Mouse (Mus musculus) adrenal gland (tissue): ENCODE data around the gene Trim12c.
"Not testable (repeated sequence)": the region's sequence is repeated elsewhere in the genome, so short reads cannot be mapped to it uniquely, and the experiment has no call there.

Source experiments
- intact Hi-C: fragments of 180-260 bp; cut with DNase I; formaldehyde crosslinking; loops from one replicate; pipeline ENCODE4 v1.15.1; 2025
- long read RNA-seq, 2 experiments: library from polyadenylated mRNA; unstranded; transcript quantifications; one replicate each; pipeline ENCODE4 v2.0.0; 2020; ENCODE audit warnings: borderline replicate concordance in 1 of 2; ENCODE audit not compliant: insufficient replicate concordance in 1 of 2

Trim12c gene
- long read RNA-seq, experiment 1, partial matches to known transcripts: 1 of 4 reads
- long read RNA-seq, experiment 1, other reads (novel, unspliced or antisense): 3 of 4 reads
- long read RNA-seq, experiment 2, partial matches to known transcripts: 3 of 3 reads
- long read RNA-seq, experiment 2, other reads (novel, unspliced or antisense): 0 of 3 reads

GRCm38 (mm10) chr7:104352717-104353599 lies at the start of gene Trim12c:
TSS of gene Trim12c (minus strand) at chr7:104353362.
- intact Hi-C loops: loop anchor here (5.0 kb wide), 1 partner anchor 36 kb away; the partner anchor contains the start of gene Trim12a

GRCm38 (mm10) chr7:104401140-104401539 lies 48.0 kb upstream of the Trim12c start:
- intact Hi-C loops: no loop called here

- intact Hi-C loops: no loop called here
Observed at GRCm38 (mm10) chr7:104400698-104401097, 47.5 kb upstream of the Trim12c start, which contains the start of gene Trim30c. TSS of gene Trim30c (minus strand) at chr7:104400837.

GRCm38 (mm10) chr7:104398492-104398891 lies 45.3 kb upstream of the Trim12c start:
- intact Hi-C loops: no loop called here

- intact Hi-C loops: no loop called here
Observed at GRCm38 (mm10) chr7:104369736-104370414, 16.7 kb upstream of the Trim12c start, which contains the start of gene Trim30b. TSS of gene Trim30b (minus strand) at chr7:104369884.

- intact Hi-C loops: no loop called here
Observed at GRCm38 (mm10) chr7:104366339-104366738, 13.2 kb upstream of the Trim12c start.

GRCm38 (mm10) chr7:104353600-104353967 lies 422 bp upstream of the Trim12c start:
- intact Hi-C loops: loop anchor here (5.0 kb wide), 1 partner anchor 36 kb away; the partner anchor contains the start of gene Trim12a

- intact Hi-C loops: not testable (repeated sequence)
Observed at GRCm38 (mm10) chr7:104348043-104348442, 5.1 kb downstream of the Trim12c start.

GRCm38 (mm10) chr7:104340744-104341143 lies 12.4 kb downstream of the Trim12c start:
- intact Hi-C loops: not testable (repeated sequence)

GRCm38 (mm10) chr7:104335547-104335946 lies 17.6 kb downstream of the Trim12c start:
- intact Hi-C loops: not testable (repeated sequence)

GRCm38 (mm10) chr7:104329171-104329570 lies 24.0 kb downstream of the Trim12c start, which contains the start of gene Trim34b:
TSS of gene Trim34b (plus strand) at chr7:104329471.
- intact Hi-C loops: not testable (repeated sequence)

GRCm38 (mm10) chr7:104322028-104322427 lies 31.1 kb downstream of the Trim12c start:
- intact Hi-C loops: no loop called here

- intact Hi-C loops: loop anchor here (5.0 kb wide), 1 partner anchor 37 kb away; the partner anchor contains the start of gene Trim12c
Observed at GRCm38 (mm10) chr7:104315369-104316080, 37.6 kb downstream of the Trim12c start, which contains the start of gene Trim12a. TSS of gene Trim12a (minus strand) at chr7:104315466.

- intact Hi-C loops: loop anchor here (5.0 kb wide), 1 partner anchor 37 kb away; the partner anchor contains the start of gene Trim12c
Observed at GRCm38 (mm10) chr7:104314796-104315353, 38.3 kb downstream of the Trim12c start.

- intact Hi-C loops: no loop called here
Observed at GRCm38 (mm10) chr7:104291638-104292400, 61.3 kb downstream of the Trim12c start.

GRCm38 (mm10) chr7:104290641-104291040 lies 62.5 kb downstream of the Trim12c start:
- intact Hi-C loops: no loop called here
